Mouse (Mus musculus): ENCODE data around the gene Cep170b. TPM values are rescaled to one million over a fixed set of nuclear protein-coding genes. Genes with fewer than 3 reads are reported as not detected.

Cep170b gene
- polyA plus RNA-seq (2015; fragmentation: Nextera tagmentation; extraction: Ambion mirVana): 36.0 and 39.4 TPM in 2 replicates

DNA sequence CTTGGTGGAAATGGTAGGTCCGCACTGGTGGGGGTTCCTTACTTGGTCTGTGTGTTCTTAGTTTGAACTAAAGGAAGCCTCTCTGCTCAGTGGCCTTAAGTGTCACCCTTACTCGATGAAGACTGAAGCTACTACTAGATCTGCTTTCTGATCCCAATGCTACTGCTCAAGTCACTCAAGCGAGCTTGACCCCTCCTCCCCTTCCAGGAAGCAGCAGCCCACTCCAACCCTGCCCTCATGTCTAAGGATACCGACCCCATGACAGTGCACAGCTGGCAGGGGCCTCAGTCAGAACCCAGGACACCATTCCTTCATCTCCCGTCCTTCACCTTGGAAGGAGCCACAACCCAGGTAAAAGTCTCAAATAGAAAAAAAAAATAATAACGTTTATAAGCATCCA lies at the start of gene Cep170b:
Gene Cep170b (plus strand): TSS at position 240 of the 400 bp plus-strand sequence.
- Histone ChIP-seq H3K4me1 (ENCODE audit: control insufficient read depth, insufficient read depth, low read length) (peaks cover 16% of the 10 kb centered on the region), H3K9me3 (replicated peaks; ENCODE audit: control insufficient read depth, low read length, poor library complexity, severe bottlenecking) (no peaks in the 10 kb centered on the region), H3K4me3 (ENCODE audit: low read depth, low read length) (peak within 1 kb of the TSS; percentile 86), H3K27me3 (ENCODE audit: control insufficient read depth, insufficient read depth, low read depth, low read length) (no peaks in the 10 kb centered on the region), H3K4me2 (ENCODE audit: low read length) (peak within 1 kb of the TSS; percentile 69), H3K36me3 (ENCODE audit: control insufficient read depth, insufficient read depth, low read length) (no peaks in the 10 kb centered on the region), H3K27ac (ENCODE audit: low read length) (no peak within 1 kb of the TSS), H3K9ac (ENCODE audit: low read depth, low read length) (peak within 1 kb of the TSS; percentile 94)
- WGBS: 74% methylated on average over 6 of the region's 6 CpGs
- ATAC-seq: no peak

DNA sequence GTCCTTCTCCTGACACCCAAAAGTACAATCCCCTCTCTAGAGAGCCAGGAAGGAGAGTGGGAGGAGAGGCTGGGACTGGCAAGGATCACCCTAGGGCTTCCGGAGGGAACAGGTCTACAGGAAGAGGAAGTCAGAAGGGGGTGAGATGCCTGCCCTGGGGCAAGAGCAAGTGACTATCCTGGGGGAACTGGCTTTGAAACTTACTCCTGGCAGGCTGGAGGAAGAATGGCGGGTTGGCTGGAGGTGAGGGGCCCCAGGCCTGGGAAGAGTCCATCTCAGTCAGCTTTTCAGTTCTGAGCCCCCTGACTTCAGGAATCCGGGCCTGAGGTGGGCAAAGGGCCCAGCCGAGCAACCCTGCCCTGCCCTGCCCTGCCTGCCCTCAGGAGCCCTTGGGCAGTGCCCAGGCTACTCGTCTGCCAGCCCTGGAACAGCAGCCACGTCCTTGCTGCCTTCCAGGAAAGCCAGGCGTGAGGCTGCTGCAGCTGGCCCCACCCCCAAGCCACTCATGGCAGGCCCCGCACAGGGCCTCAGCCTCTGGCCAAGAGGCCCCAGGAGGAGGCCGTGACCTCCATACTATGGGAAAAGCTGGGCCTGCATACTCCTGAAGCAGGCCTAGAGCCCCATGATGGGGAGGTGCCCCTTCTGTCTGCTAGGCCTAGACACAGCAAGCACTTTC lies 49.4 kb upstream of the Cep170b start:
- no peak for ATAC-seq
- H3K9ac ChIP-seq (ENCODE audit: low read depth, low read length): no peak overlapping the region
- no peak overlapping the region for H3K4me2 ChIP-seq (ENCODE audit: low read length)
- no peak overlapping the region for H3K4me3 ChIP-seq (ENCODE audit: low read depth, low read length)
- H3K27me3 ChIP-seq (ENCODE audit: control insufficient read depth, insufficient read depth, low read depth, low read length): no peaks in the 10 kb centered on the region
- no peak overlapping the region for H3K27ac ChIP-seq (ENCODE audit: low read length)
- WGBS: 49% methylated on average over 9 of the region's 9 CpGs
- no peaks in the 10 kb centered on the region for H3K9me3 ChIP-seq (replicated peaks; ENCODE audit: control insufficient read depth, low read length, poor library complexity, severe bottlenecking)
- H3K4me1 ChIP-seq (ENCODE audit: control insufficient read depth, insufficient read depth, low read length): peaks cover 32% of the 10 kb centered on the region
- H3K36me3 ChIP-seq (ENCODE audit: control insufficient read depth, insufficient read depth, low read length): peaks cover 12% of the 10 kb centered on the region; the same call in 1 of the 2 replicates

DNA sequence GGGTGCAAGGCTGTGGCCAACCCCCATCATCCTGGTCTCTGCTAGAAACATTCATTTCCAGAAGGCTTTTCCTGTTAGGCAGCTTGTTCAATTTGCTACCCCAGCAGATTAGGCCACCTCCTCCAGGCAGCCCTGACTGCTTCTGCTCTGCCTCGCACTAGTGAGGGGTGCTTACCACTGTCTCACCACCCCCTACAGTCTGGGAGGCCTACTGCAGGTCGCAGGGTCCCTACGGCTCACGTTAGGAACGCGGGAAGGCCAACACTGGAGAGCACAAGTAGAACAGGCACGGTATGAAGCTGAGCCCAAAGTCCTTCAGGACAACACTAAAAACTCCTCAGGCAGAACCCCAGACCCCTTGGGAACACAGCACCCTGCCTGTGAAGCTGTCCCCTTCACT lies 48.4 kb upstream of the Cep170b start:
- Histone ChIP-seq H3K27ac (ENCODE audit: low read length) (no peak overlapping the region), H3K4me3 (ENCODE audit: low read depth, low read length) (no peak overlapping the region; the same call in 1 of the 2 replicates), H3K4me1 (ENCODE audit: control insufficient read depth, insufficient read depth, low read length) (peaks cover 29% of the 10 kb centered on the region), H3K9me3 (replicated peaks; ENCODE audit: control insufficient read depth, low read length, poor library complexity, severe bottlenecking) (no peaks in the 10 kb centered on the region), H3K9ac (ENCODE audit: low read depth, low read length) (peak overlapping the region; percentile 96; the same call in 1 of the 2 replicates), H3K36me3 (ENCODE audit: control insufficient read depth, insufficient read depth, low read length) (peaks cover 12% of the 10 kb centered on the region; the same call in 1 of the 2 replicates), H3K4me2 (ENCODE audit: low read length) (peak overlapping the region; percentile 92), H3K27me3 (ENCODE audit: control insufficient read depth, insufficient read depth, low read depth, low read length) (no peaks in the 10 kb centered on the region)
- ATAC-seq: no peak
- WGBS: 78% methylated on average over 7 of the region's 7 CpGs

DNA sequence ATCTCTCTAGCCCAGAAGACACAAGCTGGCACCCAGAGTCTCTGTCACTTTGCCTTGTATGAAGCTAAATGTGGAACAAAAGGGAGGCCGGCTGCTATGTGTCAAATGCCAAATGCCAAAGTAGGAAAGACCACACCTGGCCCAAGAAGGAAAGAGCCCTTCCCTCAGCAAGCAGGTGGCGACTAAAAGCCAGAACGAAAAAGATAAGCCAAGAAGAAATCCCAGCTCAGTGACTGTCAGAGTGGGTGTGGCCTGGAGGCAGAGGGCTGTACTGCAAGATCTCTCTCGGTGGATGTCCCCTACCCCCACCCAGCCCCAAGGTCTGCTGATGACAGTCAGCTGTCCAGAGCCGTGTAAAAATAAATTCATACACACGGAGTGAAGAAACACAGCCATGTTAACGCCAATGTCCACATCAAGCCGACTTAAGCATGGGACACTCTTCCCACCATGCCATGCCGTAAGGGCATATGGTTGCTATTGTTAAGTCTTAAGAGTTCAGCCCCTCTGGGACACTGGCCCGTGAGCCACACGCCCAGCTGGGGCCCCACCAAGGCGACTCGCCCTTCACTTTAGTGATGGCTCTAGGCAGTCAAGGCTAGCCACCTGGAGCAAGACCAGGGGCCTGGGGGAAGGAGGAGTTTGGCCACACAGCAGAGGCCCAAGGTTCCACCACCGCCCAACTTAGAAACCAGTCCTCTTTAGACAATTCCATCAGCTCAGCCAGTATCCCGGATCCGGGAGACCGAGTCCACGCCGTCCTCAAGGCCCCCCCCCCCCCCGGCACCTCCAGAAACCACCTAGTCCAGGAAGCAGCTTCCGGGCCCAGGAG lies 47.3 kb upstream of the Cep170b start:
- peaks cover 29% of the 10 kb centered on the region for H3K4me1 ChIP-seq (ENCODE audit: control insufficient read depth, insufficient read depth, low read length)

DNA sequence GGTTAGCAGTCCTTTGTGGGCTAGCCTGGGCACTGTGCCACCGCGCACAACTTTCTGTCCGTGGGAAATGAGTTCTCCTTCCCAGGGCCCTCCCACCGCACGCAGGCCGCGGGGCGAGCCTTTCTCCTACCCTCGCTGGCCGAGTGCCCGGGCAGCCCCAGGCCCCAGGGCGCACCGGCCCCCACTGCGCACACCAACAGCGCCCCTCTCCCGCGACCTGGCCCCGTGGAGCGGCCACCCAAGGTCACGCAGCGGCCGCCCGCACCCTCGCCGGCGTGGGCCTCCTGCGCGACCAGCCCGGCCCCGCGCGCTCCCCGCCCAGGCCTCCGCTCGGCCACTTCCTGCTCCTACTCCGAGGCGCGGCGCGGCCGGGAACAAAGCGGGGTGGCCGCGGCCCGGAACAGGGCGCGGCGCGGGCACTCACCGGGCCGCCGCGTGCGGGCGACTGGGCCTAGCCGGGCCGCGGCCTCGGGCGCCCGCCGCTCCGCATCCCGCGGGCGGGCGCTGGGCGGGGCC lies 46.6 kb upstream of the Cep170b start:
- H3K4me2 ChIP-seq (ENCODE audit: low read length): peak overlapping the region; percentile 92
- H3K27ac ChIP-seq (ENCODE audit: low read length): peak overlapping the region; percentile 91
- no peaks in the 10 kb centered on the region for H3K9me3 ChIP-seq (replicated peaks; ENCODE audit: control insufficient read depth, low read length, poor library complexity, severe bottlenecking)
- peak overlapping the region; percentile 96 for H3K9ac ChIP-seq (ENCODE audit: low read depth, low read length)
- peaks cover 7% of the 10 kb centered on the region; the same call in 1 of the 2 replicates for H3K36me3 ChIP-seq (ENCODE audit: control insufficient read depth, insufficient read depth, low read length)
- H3K4me3 ChIP-seq (ENCODE audit: low read depth, low read length): peak overlapping the region; percentile 97
- ATAC-seq: peak; percentile 23
- H3K4me1 ChIP-seq (ENCODE audit: control insufficient read depth, insufficient read depth, low read length): peaks cover 30% of the 10 kb centered on the region
- WGBS: under 1% methylated on average over 48 of the region's 68 CpGs
- H3K27me3 ChIP-seq (ENCODE audit: control insufficient read depth, insufficient read depth, low read depth, low read length): peaks cover 10% of the 10 kb centered on the region

More for the DNA sequence above, 47.3 kb upstream of the Cep170b start:
- WGBS: 4% methylated on average over 21 of the region's 21 CpGs
- H3K27ac ChIP-seq (ENCODE audit: low read length): peak overlapping the region; percentile 91
- H3K27me3 ChIP-seq (ENCODE audit: control insufficient read depth, insufficient read depth, low read depth, low read length): peaks cover 6% of the 10 kb centered on the region
- H3K9me3 ChIP-seq (replicated peaks; ENCODE audit: control insufficient read depth, low read length, poor library complexity, severe bottlenecking): no peaks in the 10 kb centered on the region
- peak overlapping the region; percentile 96 for H3K9ac ChIP-seq (ENCODE audit: low read depth, low read length)
- ATAC-seq: no peak
- peak overlapping the region; percentile 97 for H3K4me3 ChIP-seq (ENCODE audit: low read depth, low read length)
- H3K4me2 ChIP-seq (ENCODE audit: low read length): peak overlapping the region; percentile 92
- H3K36me3 ChIP-seq (ENCODE audit: control insufficient read depth, insufficient read depth, low read length): peaks cover 12% of the 10 kb centered on the region; the same call in 1 of the 2 replicates

DNA sequence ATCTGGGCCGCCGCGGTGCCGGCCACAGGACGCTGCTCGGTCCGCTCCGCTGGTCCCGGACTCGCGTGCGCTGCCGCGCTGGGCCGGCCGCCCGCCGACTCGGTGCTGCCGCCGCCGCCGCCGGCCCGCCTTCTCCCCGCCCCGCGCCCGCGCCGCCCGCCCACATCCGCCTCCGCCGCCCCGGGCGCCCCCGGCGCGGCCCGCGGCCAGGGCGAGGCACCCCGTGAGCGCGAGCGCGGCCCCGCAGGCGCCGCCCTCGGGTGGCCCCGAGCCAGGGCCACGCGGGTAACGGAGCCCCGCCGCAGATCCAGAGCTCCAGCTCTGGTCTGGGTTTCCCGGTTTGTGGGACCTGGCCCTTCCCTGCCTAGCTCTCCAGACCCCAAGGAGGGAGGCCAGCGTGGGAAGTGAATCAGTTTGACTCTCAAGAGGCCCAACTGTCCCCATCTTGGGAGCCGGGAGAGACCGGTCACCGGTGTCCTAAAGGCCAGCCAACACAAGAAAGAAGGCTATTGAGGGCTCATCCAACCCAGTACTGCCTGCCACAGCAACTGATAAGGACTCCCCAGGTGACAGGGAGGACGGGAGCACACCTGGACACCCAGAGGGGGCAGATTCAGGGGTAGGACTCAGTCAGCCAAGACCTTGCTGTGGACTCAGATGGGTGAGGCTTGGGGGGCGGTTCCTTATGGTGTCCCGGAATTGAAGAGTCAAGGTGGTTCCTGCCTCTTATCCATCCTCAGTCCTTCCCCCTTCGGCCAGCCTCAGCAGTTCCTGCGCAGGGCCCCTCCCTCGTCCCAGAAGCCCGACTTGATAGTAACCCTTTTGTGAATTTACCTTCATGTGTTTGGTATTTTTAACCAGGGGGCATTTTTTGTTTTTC lies 45.9 kb upstream of the Cep170b start, which contains the start of gene Akt1:
Gene Akt1 (minus strand): TSS at position 753 of the 880 bp plus-strand sequence.
- no peaks in the 10 kb centered on the region; the same call in 1 of the 2 replicates for H3K36me3 ChIP-seq (ENCODE audit: control insufficient read depth, insufficient read depth, low read length)
- peak within 1 kb of the TSS; percentile 92 for H3K4me2 ChIP-seq (ENCODE audit: low read length)
- H3K4me3 ChIP-seq (ENCODE audit: low read depth, low read length): peak within 1 kb of the TSS; percentile 97
- peak within 1 kb of the TSS; percentile 91 for H3K27ac ChIP-seq (ENCODE audit: low read length)
- peak within 1 kb of the TSS; percentile 96 for H3K9ac ChIP-seq (ENCODE audit: low read depth, low read length)
- under 1% methylated on average over 39 of the region's 70 CpGs for WGBS
- peaks cover 37% of the 10 kb centered on the region for H3K4me1 ChIP-seq (ENCODE audit: control insufficient read depth, insufficient read depth, low read length)
- H3K27me3 ChIP-seq (ENCODE audit: control insufficient read depth, insufficient read depth, low read depth, low read length): peaks cover 10% of the 10 kb centered on the region
- H3K9me3 ChIP-seq (replicated peaks; ENCODE audit: control insufficient read depth, low read length, poor library complexity, severe bottlenecking): no peaks in the 10 kb centered on the region
- ATAC-seq: peak; percentile 20

DNA sequence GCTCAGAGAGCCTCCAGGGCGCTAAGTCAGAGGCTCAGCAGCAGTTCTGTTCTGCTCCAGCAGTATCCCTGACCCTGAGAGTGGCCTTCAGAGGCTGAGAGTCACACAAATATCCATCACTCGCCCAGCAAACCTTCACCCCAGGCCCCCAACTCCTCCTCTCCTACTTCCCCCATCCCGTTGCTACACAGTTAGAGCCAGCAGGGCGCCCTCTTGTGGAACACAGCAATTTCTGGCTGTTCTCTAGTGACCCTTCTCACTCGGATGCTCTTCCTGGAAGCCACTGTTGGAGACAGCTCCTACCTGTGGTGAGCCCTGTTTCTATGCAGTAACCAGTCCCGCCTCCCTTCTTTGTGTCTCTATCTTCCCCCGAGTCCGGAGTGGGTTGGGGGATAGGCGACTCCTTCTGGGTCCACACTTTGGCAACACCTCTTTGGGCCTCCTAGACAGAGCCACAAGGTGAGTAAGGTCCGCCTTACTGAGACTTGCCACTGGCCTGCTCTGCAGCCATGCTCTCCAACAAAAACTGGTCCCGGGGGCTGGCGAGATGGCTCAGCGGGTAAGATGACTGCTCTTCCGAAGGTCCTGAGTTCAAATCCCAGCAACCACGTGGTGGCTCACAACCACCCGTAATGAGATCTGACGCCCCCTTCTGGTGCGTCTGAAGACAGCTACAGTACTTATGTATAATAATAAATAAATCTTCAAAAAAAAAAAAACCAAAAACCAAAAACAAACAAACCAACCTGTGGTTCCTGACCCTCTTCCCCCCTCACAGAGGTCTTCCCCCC lies 44.8 kb upstream of the Cep170b start:
- 17% methylated on average over 18 of the region's 18 CpGs for WGBS
- H3K36me3 ChIP-seq (ENCODE audit: control insufficient read depth, insufficient read depth, low read length): no peaks in the 10 kb centered on the region; the same call in 1 of the 2 replicates
- peaks cover 38% of the 10 kb centered on the region for H3K4me1 ChIP-seq (ENCODE audit: control insufficient read depth, insufficient read depth, low read length)

More for the DNA sequence above, 44.8 kb upstream of the Cep170b start:
- Histone ChIP-seq H3K27ac (ENCODE audit: low read length) (peak overlapping the region; percentile 91; the same call in 1 of the 2 replicates), H3K4me3 (ENCODE audit: low read depth, low read length) (peak overlapping the region; percentile 97), H3K9ac (ENCODE audit: low read depth, low read length) (peak overlapping the region; percentile 96), H3K27me3 (ENCODE audit: control insufficient read depth, insufficient read depth, low read depth, low read length) (peaks cover 19% of the 10 kb centered on the region), H3K4me2 (ENCODE audit: low read length) (peak overlapping the region; percentile 92), H3K9me3 (replicated peaks; ENCODE audit: control insufficient read depth, low read length, poor library complexity, severe bottlenecking) (no peaks in the 10 kb centered on the region)
- peak; percentile 34; the same call in 1 of the 2 replicates for ATAC-seq

All from midbrain, embryonic 16.5 days (tissue).